In the genomic region with DNA sequence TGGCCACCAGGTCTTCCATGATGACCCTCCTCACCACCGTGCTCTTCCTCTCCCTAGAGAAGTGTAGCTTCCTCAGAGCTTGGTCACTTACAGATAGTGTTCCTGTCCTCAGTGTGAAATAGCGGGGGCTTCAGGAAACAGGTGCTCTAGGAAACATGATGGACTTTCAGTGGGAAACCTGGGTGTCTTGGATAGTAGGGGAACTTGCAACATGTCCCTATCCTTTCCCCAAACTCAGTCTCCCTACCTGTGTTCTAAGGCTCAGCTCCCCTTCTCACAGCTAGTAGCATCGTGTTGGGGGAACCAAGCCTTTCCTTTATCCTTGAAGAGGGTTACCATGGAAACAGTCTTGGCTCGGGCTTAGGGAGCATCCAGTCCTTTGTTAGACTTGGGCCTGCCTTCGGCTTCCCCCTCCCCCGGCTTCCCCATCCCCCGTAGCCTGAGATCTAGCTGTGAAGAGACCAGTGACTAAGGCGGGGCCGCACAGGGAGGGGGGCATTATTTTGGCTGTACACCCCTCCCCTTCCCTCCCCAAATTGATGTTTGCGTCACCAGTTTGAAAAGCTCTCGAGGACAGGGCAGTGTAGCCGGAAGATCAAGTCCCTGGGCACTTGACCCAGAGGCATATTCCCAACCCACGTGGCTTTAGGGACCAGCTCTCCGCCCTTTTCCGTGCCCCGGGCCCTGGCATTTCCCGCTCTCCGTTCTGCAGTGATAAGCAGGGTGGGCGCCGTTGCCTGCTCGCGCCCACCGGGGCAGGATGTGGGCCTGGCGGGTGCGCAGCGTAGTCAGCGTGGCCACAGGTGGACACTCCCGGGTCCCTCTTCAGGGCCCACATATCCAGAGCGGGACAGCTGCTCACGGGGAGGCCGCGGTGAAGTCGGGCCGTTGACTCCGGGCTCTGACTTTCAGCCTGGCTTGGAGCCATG, we compare ENCODE assay signal across 7 mouse cellular contexts.
DNase-seq lines count a peak whose midpoint lies in the region; ATAC-seq lines count a peak whose summit lies in the region.

No protein-coding gene starts in this region.

- H3K36me3 ChIP-seq in embryonic facial prominence, embryonic 10.5 days (replicated peaks): no peaks in the 10 kb centered on the region
- H3K36me3 ChIP-seq in hindbrain, embryonic 12.5 days: no peaks in the 10 kb centered on the region
- no peaks in the 10 kb centered on the region for H3K36me3 ChIP-seq in midbrain, embryonic 10.5 days

- peak overlapping the region; percentile 57 for H3K9ac ChIP-seq in hindbrain, embryonic 12.5 days

- peaks cover 29% of the 10 kb centered on the region for H3K4me1 ChIP-seq in embryonic facial prominence, embryonic 10.5 days
- H3K4me1 ChIP-seq in hindbrain, embryonic 12.5 days: peaks cover 32% of the 10 kb centered on the region
- H3K4me1 ChIP-seq in midbrain, embryonic 10.5 days: peaks cover 65% of the 10 kb centered on the region

- H3K9me3 ChIP-seq in embryonic facial prominence, embryonic 10.5 days: no peaks in the 10 kb centered on the region
- no peaks in the 10 kb centered on the region for H3K9me3 ChIP-seq in hindbrain, embryonic 12.5 days (replicated peaks)
- H3K9me3 ChIP-seq in midbrain, embryonic 10.5 days (replicated peaks): no peaks in the 10 kb centered on the region

- peak; percentile 36 to 68 for DNase-seq in left cerebral cortex, postnatal 14 days (ENCODE audit: low spot score in 2 of 2)
- no peak for DNase-seq in left cerebral cortex, adult 18-20 months (ENCODE audit: low spot score in 2 of 2)
- DNase-seq in embryonic facial prominence, embryonic 10.5 days (ENCODE audit: low spot score): peak; percentile 49
- DNase-seq in midbrain, embryonic 10.5 days (ENCODE audit: low spot score): peak; percentile 83
- DNase-seq in yolk sac, embryonic 10.5 days (ENCODE audit: low spot score): no peak

- intact Hi-C loops in left cerebral cortex, postnatal 14 days (cut with DNase I): loop anchor here (5.0 to 10.0 kb wide), 2 partner anchors 73 to 470 kb away; no protein-coding TSS in a partner anchor

- H3K27me3 ChIP-seq in embryonic facial prominence, embryonic 10.5 days (replicated peaks; ENCODE audit: low read depth, poor library complexity, severe bottlenecking): peaks cover 90% of the 10 kb centered on the region
- peaks cover 67% of the 10 kb centered on the region for H3K27me3 ChIP-seq in hindbrain, embryonic 12.5 days
- peaks cover 92% of the 10 kb centered on the region for H3K27me3 ChIP-seq in midbrain, embryonic 10.5 days (ENCODE audit: low read depth, poor library complexity, severe bottlenecking)

- H3K27ac ChIP-seq in embryonic facial prominence, embryonic 10.5 days (replicated peaks): peak overlapping the region; percentile 69
- peak overlapping the region; percentile 36 for H3K27ac ChIP-seq in hindbrain, embryonic 12.5 days
- peak overlapping the region; percentile 92 for H3K27ac ChIP-seq in midbrain, embryonic 10.5 days (replicated peaks)

- H3K4me2 ChIP-seq in hindbrain, embryonic 12.5 days (replicated peaks): peak overlapping the region; percentile 55

- 5% methylated on average over 35 of the region's 35 CpGs for WGBS in embryonic facial prominence, embryonic 10.5 days
- WGBS in hindbrain, embryonic 12.5 days: 3% methylated on average over 35 of the region's 35 CpGs
- WGBS in midbrain, embryonic 10.5 days: 2% methylated on average over 35 of the region's 35 CpGs

- H3K4me3 ChIP-seq in embryonic facial prominence, embryonic 10.5 days: peak overlapping the region; percentile 54
- peak overlapping the region; percentile 23 for H3K4me3 ChIP-seq in hindbrain, embryonic 12.5 days
- H3K4me3 ChIP-seq in midbrain, embryonic 10.5 days: peak overlapping the region; percentile 55

- peak; percentile 68 for ATAC-seq in hindbrain, embryonic 12.5 days (ENCODE audit: low FRiP score)
- ATAC-seq in erythroid progenitor cell, adult 5-6 weeks (replicated peaks; ENCODE audit: low FRiP score, poor library complexity, severe bottlenecking): no peak

Comparison
In these comparisons a context has a peak if more than half of its experiments do, and no peak if none do; other contexts are left out.
1. DNase-seq: peak in left cerebral cortex, postnatal 14 days (2 of 2), embryonic facial prominence, embryonic 10.5 days (single experiment) and midbrain, embryonic 10.5 days (single experiment); none in left cerebral cortex, adult 18-20 months (0 of 2) and yolk sac, embryonic 10.5 days (single experiment).
2. H3K27ac ChIP-seq: peak in every context shown above with its lines; median percentile 92 in midbrain, embryonic 10.5 days; 69 in embryonic facial prominence, embryonic 10.5 days; 36 in hindbrain, embryonic 12.5 days.
3. Peak in every context shown above with its lines, with median percentiles within 50 percentile points of each other: H3K4me3 ChIP-seq.